Mouse (Mus musculus): Measurements from ENCODE around the gene Mageb16.

Gene Mageb16

DNA sequence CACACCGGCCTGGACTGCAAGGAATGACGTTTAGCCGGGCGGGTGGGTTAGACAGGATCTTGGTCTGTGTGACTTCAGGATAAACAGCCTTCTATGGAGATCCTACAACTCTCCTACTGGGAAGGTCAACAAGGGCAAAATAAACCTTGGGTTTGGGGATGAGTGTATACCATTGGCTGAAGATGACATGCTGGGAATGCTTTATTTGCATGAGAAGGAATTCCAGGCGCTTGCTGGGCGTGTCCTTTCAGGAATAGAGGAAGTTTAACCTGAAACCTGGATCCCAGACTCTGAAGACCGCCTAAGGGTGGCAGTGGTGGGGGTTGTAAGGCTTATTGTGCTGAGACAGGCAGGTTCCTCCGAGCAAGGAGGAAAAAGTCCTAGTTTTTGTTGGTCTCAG, at the start of gene Mageb16:
TSS of gene Mageb16 (minus strand) at position 25 of the 400 bp plus-strand sequence.
- no peak for DNase-seq (ENCODE audit: low spot score)

DNA sequence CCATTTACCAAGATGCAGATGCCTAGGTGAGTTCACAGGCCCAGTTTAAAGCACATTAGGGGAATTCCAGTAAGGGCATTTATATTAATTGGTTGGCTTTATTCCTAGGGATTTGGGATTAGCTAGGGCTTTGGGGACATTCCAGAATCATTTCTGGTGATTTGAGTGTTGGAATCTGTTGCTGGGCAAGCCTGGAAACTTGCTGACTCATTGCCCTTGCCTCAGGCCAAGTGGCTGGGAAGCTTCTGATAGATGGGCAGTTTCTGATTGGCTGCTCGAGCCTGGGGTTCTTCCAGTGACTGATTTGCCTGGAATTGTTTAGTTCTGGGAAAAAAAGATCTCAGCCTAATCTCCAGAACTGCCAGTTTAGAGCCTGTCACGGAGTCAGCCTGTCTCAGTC, 20.1 kb downstream of the Mageb16 start:
- no peak for DNase-seq (ENCODE audit: low spot score)

DNA sequence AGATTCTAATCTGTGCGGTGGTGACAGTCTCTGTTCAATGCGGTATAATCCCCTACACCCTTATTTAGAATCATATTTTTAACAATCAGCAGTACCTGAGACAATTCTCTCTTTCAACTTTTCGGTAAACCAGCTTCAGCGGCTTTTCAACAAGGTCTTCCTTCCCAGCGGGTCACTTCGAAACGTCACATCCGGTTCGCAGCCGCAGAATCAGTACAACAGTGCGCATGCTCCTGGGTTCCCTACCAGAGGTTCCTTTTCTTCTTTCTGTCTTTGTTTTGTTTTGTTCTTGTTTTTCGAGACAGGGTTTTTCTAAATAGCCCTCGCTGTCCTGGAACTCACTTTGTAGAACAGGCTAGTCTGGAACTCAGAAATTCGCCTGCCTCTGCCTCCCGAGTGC, 35.8 kb downstream of the Mageb16 start:
- no peak for DNase-seq (ENCODE audit: low spot score)

DNA sequence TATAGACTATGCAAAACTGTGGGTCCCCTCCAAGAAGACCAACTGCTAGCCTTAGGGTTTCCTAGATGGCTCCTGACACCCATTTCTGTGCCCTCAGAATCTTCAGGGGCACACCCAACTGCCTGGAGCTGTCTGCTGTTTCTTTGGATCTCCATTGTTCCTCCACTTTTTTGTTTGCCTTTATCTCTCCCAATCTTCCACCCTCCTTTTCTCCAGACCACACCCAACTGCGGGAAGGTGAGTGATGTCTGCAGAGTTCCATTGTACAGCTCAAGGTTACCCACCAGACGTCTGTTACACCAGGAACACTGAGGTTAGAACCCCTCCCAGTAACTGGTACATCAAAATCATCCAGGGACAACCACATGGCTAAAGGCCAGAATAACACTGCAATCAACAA, 64.8 kb downstream of the Mageb16 start:
- no peak for DNase-seq (ENCODE audit: low spot score)

All from urinary bladder, postnatal 25 days (tissue).